Mouse (Mus musculus): Measurements from ENCODE around the gene Aif1.

GRCm38 (mm10) chr17:35157254-35157653 lies 18.6 kb downstream of the Aif1 start:
- no peak for TF ChIP-seq CTCF (IDR thresholded peaks at IDR 0.05; ENCODE audit: borderline replicate concordance, control insufficient read depth, extremely low read depth, insufficient read depth, low read length, poor library complexity)
- no peak for TF ChIP-seq POLR2A (IDR thresholded peaks at IDR 0.05; ENCODE audit: control insufficient read depth, extremely low read depth, insufficient read depth, low read length, poor library complexity)

Data from thymus, adult 2 months (tissue).